Mouse (Mus musculus): ENCODE data around the gene Tmem191c. TPM values are rescaled to one million over a fixed set of nuclear protein-coding genes. Genes with fewer than 3 reads are reported as not detected.
"Not testable (repeated sequence)": the region's sequence is repeated elsewhere in the genome, so short reads cannot be mapped to it uniquely, and the experiment has no call there.

The Tmem191c gene
- 10 to 100 TPM in 3 of 4 experiments, 1 to 10 TPM in 1; 9.3 to 30.7 (median 19.6) TPM for total RNA-seq (2022)

DNA sequence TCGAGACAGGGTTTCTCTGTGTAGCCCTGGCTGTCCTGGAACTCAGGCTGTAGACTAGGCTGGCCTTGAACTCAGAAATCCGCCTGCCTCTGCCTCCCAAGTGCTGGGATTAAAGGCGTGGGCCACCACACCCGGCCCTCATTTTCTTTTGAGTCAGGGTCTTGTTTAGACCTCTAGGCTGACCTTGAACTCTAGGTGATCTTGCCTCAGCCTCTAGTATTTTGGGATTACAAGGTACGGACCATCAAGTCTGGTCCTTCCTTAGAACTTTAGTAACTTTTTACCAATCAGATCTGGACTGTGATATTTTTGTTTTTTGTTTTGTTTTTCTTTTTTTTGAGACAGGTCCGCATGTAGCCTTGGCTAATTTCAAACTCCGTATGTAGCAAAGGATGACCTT is at the start of gene Tmem191c:
Tmem191c (plus strand) TSS at position 357 of the 400 bp plus-strand sequence.
- no peak for DNase-seq

- DNase-seq, result no peak
Observed at GRCm38 (mm10) chr16:17226496-17226895, 49.4 kb upstream of the Tmem191c start.

GRCm38 (mm10) chr16:17231523-17231922 is 44.4 kb upstream of the Tmem191c start:
- DNase-seq, result not testable (repeated sequence)

GRCm38 (mm10) chr16:17232794-17233701 is 42.8 kb upstream of the Tmem191c start, which contains the start of gene Hic2:
TSS of gene Hic2 (plus strand) at chr16:17233572.
- DNase-seq, result peak; percentile 95

DNA sequence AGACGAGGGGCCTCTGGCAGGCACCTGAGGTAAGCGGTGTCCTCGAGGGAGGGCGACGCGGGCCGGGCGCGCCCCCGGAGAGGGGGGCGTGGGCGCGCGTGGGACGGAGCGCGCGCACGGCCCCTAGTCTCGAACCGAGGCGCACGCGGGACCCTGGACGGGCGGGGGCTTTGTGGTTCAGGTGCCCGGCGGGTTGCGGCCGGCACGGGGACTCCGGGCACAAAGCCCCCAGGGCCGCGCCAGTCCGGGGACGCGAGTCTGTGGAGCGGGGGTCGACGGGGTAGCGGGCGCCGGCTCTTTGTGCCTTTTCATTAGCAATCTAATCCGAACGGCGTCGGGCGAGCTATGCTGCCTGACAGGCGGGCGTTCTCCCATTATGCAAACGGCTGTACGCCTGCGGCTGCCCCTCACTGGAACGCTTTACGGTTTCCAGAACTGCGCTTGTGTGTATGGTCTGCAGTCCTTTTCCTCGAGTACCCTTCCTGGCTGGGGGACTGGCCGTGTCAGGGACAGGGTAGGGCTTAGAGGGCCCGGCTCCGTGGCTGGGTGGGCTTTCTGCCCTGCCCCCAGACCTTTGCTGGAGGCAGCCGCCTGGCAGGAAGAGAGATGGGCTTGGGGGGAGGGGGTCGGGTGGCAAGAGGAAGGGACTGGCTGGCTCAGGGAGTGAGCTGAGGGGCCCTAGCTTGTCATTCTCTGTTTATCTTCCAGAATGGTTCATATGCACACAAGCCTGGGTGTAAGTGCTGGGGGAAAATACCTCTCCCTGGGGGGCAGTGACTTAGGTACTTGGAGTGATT is 42.0 kb upstream of the Tmem191c start:
- DNase-seq, result no peak

DNA sequence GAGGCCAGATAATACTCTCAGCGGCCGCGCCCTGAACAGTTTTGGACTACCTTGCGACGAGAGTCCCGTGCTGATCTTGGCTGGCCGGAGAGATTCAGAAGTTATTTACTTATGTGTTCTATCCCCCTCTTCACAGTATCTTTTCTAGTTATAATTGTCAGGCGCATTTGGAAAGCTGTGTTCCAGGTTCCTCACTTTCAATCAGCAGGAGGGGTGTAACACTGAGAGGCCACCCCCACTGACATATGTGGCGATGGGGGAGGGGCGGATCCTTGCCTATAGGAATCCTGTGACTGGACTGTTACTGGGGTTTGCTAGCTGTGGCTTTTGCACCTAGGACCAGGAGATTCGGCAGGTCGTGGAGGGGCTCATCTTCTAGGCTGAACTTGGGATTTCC is 41.4 kb upstream of the Tmem191c start:
- DNase-seq, result no peak

GRCm38 (mm10) chr16:17234916-17235665 is 40.8 kb upstream of the Tmem191c start:
- no peak for DNase-seq

GRCm38 (mm10) chr16:17237634-17238033 is 38.2 kb upstream of the Tmem191c start:
- DNase-seq, result no peak

GRCm38 (mm10) chr16:17239409-17239808 is 36.5 kb upstream of the Tmem191c start:
- DNase-seq, result no peak

DNA sequence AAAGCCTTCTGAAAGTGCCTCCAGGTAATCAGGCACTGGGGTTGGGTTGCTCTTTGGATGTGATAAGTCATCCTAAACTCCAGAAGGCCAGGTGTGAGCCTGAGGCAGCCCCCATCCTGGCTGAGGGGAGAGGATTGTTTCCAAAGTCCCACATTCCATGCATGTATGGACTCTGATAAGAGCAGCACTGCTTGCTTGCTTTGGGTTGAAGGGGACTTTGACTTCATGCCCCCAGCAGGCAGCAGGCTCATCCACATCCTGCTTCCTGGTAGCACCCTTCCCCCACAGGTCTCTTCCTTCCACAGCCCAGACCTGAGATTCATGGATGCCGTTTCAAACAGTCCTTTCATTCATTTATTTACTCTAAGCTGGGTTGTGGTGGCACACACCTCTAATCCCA is 32.1 kb upstream of the Tmem191c start:
- DNase-seq, result no peak

DNA sequence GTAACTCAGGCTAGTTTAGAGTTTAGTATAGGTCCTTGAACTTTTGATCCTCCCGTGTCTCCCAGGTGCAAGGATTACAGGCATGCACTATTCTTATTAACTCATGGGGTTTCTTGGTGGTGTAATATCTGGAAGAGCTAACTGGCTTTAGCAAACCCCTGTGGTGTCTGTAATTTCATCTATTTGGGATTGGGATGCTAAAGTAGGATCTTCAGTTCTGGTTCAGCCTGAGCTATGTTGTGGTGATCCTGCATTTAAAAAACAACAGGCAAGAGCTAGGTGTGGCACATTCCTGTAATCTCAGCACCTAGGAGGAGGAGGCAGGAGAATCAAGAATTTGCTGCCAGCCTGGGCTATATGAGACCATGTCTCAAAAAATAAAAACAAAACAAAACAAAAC is 30.9 kb upstream of the Tmem191c start:
- no peak for DNase-seq

- no peak for DNase-seq
Observed at GRCm38 (mm10) chr16:17247727-17248126, 28.1 kb upstream of the Tmem191c start.

- peak; percentile 74 for DNase-seq
Observed at GRCm38 (mm10) chr16:17249135-17249534, 26.7 kb upstream of the Tmem191c start.

- peak; percentile 67 for DNase-seq
Observed at GRCm38 (mm10) chr16:17251539-17251938, 24.3 kb upstream of the Tmem191c start.

DNA sequence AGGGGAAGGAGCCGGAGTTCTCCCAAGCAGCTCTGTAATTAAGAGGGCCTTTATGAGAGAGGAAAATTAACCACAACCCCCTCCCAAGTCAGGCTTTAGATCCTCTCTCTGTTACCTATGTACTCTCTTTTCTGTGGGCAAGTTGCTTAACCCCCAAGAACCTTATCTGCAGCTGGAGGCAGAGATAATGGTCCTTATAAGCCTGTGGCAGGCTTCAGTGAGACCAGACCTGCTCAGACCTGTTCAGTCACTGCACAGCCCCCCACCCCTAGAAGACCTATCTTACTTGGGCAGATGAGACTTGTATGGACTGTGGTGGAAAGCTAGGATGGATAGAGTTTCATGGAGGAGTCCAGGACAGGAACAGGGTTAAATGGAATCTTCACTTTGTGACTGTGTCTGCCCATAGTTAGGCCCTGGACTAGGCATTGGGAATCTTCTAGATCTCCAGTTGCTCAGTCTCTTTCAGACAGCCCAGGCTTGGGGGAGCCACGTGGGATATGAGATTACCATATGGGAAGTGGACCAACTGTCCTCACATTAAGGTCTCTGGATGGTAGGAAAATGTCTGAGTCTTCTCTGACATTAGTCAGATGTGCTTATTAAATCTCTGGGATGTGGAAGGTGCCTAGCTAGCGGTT is 23.7 kb upstream of the Tmem191c start:
- DNase-seq, result no peak

DNA sequence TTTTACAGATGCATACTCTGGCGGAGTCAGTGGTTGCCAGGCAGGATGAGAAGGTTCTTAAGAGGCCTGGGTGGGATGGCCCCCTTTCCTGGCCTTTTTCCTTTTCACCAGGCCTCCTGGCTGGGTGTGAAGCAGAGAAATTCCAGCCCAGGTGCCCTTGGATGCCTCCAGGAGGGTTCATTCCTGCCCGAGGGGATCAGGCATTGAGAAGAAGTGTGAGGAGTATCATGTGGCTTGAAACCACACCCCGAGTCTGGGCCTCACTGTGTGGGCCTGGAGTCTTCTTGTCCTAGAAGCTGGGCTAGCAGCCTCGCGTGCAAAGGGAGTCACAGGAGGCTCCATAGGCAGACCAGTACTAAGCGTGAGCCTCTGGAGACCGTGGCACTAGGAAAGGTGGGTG is 23.0 kb upstream of the Tmem191c start:
- DNase-seq, result no peak

GRCm38 (mm10) chr16:17254005-17254597 is 21.8 kb upstream of the Tmem191c start:
- no peak for DNase-seq

GRCm38 (mm10) chr16:17255270-17255669 is 20.6 kb upstream of the Tmem191c start:
- DNase-seq, result no peak

DNA sequence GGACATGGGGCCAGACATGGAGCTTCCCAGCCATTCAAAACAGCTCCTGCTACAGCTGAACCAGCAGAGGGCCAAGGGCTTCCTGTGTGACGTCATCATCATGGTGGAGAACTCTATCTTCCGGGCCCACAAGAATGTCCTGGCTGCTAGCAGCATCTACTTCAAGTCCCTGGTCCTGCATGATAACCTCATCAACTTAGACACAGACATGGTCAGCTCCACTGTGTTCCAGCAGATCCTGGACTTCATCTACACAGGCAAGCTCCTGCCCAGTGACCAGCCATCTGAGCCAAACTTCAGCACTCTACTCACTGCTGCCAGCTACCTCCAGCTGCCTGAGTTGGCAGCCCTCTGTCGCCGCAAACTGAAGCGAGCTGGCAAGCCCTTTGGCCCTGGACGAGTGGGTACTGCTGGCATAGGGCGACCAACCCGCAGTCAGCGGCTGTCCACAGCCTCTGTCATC is 18.5 kb upstream of the Tmem191c start:
- DNase-seq, result no peak

GRCm38 (mm10) chr16:17258917-17259316 is 17.0 kb upstream of the Tmem191c start:
- DNase-seq, result no peak

GRCm38 (mm10) chr16:17261341-17261740 is 14.5 kb upstream of the Tmem191c start:
- DNase-seq, result no peak

- no peak for DNase-seq
Observed at GRCm38 (mm10) chr16:17266113-17266512, 9.8 kb upstream of the Tmem191c start.

Measured in adrenal gland, adult 8-10 months (tissue).